9 mouse cellular contexts compared by ENCODE assay signal in the genomic region with DNA sequence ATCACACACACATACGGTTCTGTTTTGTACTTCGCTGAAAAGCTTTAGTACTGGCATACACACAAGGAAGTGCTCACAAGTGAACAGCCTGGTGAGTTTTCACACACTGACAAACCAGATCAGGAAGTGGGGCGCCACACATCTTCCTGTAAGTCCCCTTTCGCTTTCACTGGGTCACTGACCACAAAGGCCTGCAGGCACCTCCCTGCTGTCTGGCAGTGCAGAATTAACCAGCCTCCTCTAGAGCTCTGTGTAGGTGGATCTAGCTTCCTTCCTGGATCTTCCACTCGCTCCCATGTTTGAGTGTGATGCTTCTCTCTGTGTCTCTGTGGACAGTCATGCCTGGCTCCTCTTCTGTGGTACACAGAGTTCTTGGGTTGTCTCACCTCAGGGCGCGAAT. TPM values are rescaled to one million over a fixed set of nuclear protein-coding genes. Genes with fewer than 3 reads are reported as not detected.
DNase-seq lines count a peak whose midpoint lies in the region; ATAC-seq and TF ChIP-seq lines count a peak whose summit lies in the region.
"Had no signal": no experiment of that assay in that cellular context is flagged by ENCODE, and none has a peak within 500 bp of the region (broad histone marks: within the 10 kb centered on the region; RNA-seq: fewer than 3 reads in every experiment).

No protein-coding gene starts in this region.

- H3K27me3 ChIP-seq in liver, embryonic 13.5 days, result peaks cover 11% of the 10 kb centered on the region; the same call in 1 of the 2 replicates
- no peaks in the 10 kb centered on the region for H3K27me3 ChIP-seq in spleen, adult 2 months (ENCODE audit: control insufficient read depth, insufficient read depth, low read length)
- H3K27me3 ChIP-seq: neural tube, embryonic 12.5 days had no signal

- H3K9ac ChIP-seq in liver, embryonic 13.5 days, result no peak overlapping the region
- H3K9ac ChIP-seq: neural tube, embryonic 12.5 days had no signal

- WGBS in liver, embryonic 13.5 days (ENCODE audit: insufficient replicate concordance), result 17% methylated on average over 7 of the region's 7 CpGs
- 5% methylated on average over 7 of the region's 7 CpGs for WGBS in spleen, adult 2 months

- peak; percentile 18; the same call in 1 of the 2 replicates for TF ChIP-seq POLR2A in spleen, adult 2 months (IDR thresholded peaks at IDR 0.05; ENCODE audit: low read depth, low read length)

- H3K36me3 ChIP-seq in liver, embryonic 13.5 days, result no peaks in the 10 kb centered on the region
- H3K36me3 ChIP-seq in spleen, adult 2 months (ENCODE audit: control insufficient read depth, insufficient read depth, low read length), result no peaks in the 10 kb centered on the region
- H3K36me3 ChIP-seq: neural tube, embryonic 12.5 days had no signal

- peak overlapping the region; percentile 9; the same call in 1 of the 2 replicates for H3K27ac ChIP-seq in liver, embryonic 13.5 days
- peak overlapping the region; percentile 93 for H3K27ac ChIP-seq in spleen, adult 2 months (ENCODE audit: insufficient read depth, low read length)
- H3K27ac ChIP-seq: neural tube, embryonic 12.5 days had no signal

- no peak overlapping the region for H3K4me3 ChIP-seq in liver, embryonic 13.5 days (replicated peaks)
- peak overlapping the region; percentile 42; the same call in 1 of the 2 replicates for H3K4me3 ChIP-seq in spleen, adult 2 months (ENCODE audit: extremely low read depth, insufficient read depth, insufficient read length)
- H3K4me3 ChIP-seq: neural tube, embryonic 12.5 days had no signal

- H3K4me1 ChIP-seq in liver, embryonic 13.5 days (replicated peaks), result peaks cover 26% of the 10 kb centered on the region
- H3K4me1 ChIP-seq in spleen, adult 2 months (ENCODE audit: control insufficient read depth, insufficient read depth, insufficient read length), result peaks cover 39% of the 10 kb centered on the region
- H3K4me1 ChIP-seq: neural tube, embryonic 12.5 days had no signal

- peak overlapping the region; percentile 8; the same call in 1 of the 2 replicates for H3K4me2 ChIP-seq in liver, embryonic 13.5 days
- H3K4me2 ChIP-seq: neural tube, embryonic 12.5 days had no signal

- no peaks in the 10 kb centered on the region for H3K9me3 ChIP-seq in liver, embryonic 13.5 days (replicated peaks)
- H3K9me3 ChIP-seq: neural tube, embryonic 12.5 days had no signal

- peak; percentile 55 to 56 for DNase-seq in adrenal gland, postnatal 36 days
- DNase-seq in adrenal gland, postnatal 4 days (ENCODE audit: low spot score in 2 of 2), result no peak
- peak; percentile 53 to 71 for DNase-seq in heart, adult 9 months (ENCODE audit: low spot score in 2 of 2)
- no peak for DNase-seq in liver, embryonic 13.5 days
- peak; percentile 78 to 85 for DNase-seq in spleen, adult 2 months (ENCODE audit: low read depth in 1 of 2, low spot score in 2 of 2)
- no peak for DNase-seq in MN1 (ENCODE audit: low spot score)
- DNase-seq in layer of hippocampus, postnatal 36 days, result no peak
- no peak for DNase-seq in frontal cortex, postnatal 14 days (ENCODE audit: low spot score in 2 of 2)

- ATAC-seq in liver, embryonic 13.5 days (ENCODE audit: low read depth), result peak; percentile 48

- TF ChIP-seq CTCF in spleen, adult 2 months (IDR thresholded peaks at IDR 0.05; ENCODE audit: extremely low read depth, insufficient read depth, insufficient read length, insufficient replicate concordance), result no peak

RNA-seq across cellular contexts. Expression of a gene that starts 20.4 kb away (rescaled TPM):
- 10 to 100 TPM; 44.6 to 85.9 TPM for total RNA-seq in adrenal gland, postnatal 36 days (2021)
- total RNA-seq in adrenal gland, postnatal 4 days (2021), result 10 to 100 TPM; 58.1 to 65.3 TPM
- 63.8 and 68.2 TPM in 2 replicates for polyA plus RNA-seq in liver, embryonic 13.5 days (2015; fragmentation: Nextera tagmentation; extraction: Ambion mirVana)
- polyA plus RNA-seq in spleen, adult 2 months (2012; rRNA removed), result 53.3 and 66.9 TPM in 2 replicates
- 10 to 100 TPM in 1 of 2 experiments, 1 to 10 TPM in 1; 7.9 to 12.7 TPM for total RNA-seq in layer of hippocampus, postnatal 36 days (2021)

Comparison
In these comparisons a context has a peak if more than half of its experiments do, and no peak if none do; other contexts are left out.
1. DNase-seq: peak in adrenal gland, postnatal 36 days (2 of 2), heart, adult 9 months (2 of 2) and spleen, adult 2 months (2 of 2); none in adrenal gland, postnatal 4 days (0 of 2), liver, embryonic 13.5 days (single experiment), MN1 (single experiment), layer of hippocampus, postnatal 36 days (0 of 2) and frontal cortex, postnatal 14 days (0 of 2).